Mouse (Mus musculus) hindbrain, postnatal 0 days (tissue): ENCODE measurements around the gene Srrm4. TPM values are rescaled to one million over a fixed set of nuclear protein-coding genes. Genes with fewer than 3 reads are reported as not detected.

Source experiments
- ATAC-seq: fragments of 200-750 bp; cut with Nextera tagmentation; 2 replicates; pipeline ENCODE4 v1.8.0; 2017; ENCODE audit warnings: mild to moderate bottlenecking, moderate TSS enrichment, moderate library complexity
- DNase-seq: peaks from one replicate; pipeline ENCODE4 v3.0.0-alpha.2; 2015; ENCODE audit warnings: low spot score
- H3K27ac ChIP-seq: fragments of 300-500 bp; sonication (generic); 2 replicates; pipeline ENCODE4 v1.5.1; 2014; ENCODE audit warnings: mild to moderate bottlenecking
- H3K27me3 ChIP-seq: fragments of 300-500 bp; sonication (generic); 2 replicates; pipeline ENCODE4 v1.6.1; 2014; ENCODE audit warnings: low read length, mixed read lengths; ENCODE audit not compliant: insufficient read depth
- H3K36me3 ChIP-seq: fragments of 300-500 bp; sonication (generic); 2 replicates; pipeline ENCODE4 v1.6.1; 2014; ENCODE audit warnings: low read length, mixed read lengths; ENCODE audit not compliant: insufficient read depth
- H3K4me1 ChIP-seq: fragments of 300-500 bp; sonication (generic); 2 replicates; pipeline ENCODE4 v1.6.1; 2014; ENCODE audit warnings: antibody characterized with exemption, low read length, mixed read lengths; ENCODE audit not compliant: insufficient read depth
- H3K4me2 ChIP-seq: fragments of 300-500 bp; sonication (generic); 2 replicates; pipeline ENCODE4 v1.6.1; 2014; ENCODE audit warnings: low read depth, mild to moderate bottlenecking, low read length, moderate library complexity, mixed read lengths
- H3K4me3 ChIP-seq: fragments of 300-500 bp; sonication (generic); 2 replicates; pipeline ENCODE4 v1.5.1; 2014; ENCODE audit warnings: low read length
- H3K9ac ChIP-seq: fragments of 300-500 bp; sonication (generic); replicated peaks from 2 replicates; pipeline ENCODE4 v1.6.1; 2014; ENCODE audit warnings: mild to moderate bottlenecking, low read length, moderate library complexity, mixed read lengths
- H3K9me3 ChIP-seq: fragments of 300-500 bp; sonication (generic); 2 replicates; pipeline ENCODE4 v1.6.1; 2016; ENCODE audit warnings: low read length, mixed read lengths
- CTCF ChIP-seq: IDR thresholded peaks from 2 replicates; pipeline ENCODE4 v1.5.1; 2016; ENCODE audit warnings: antibody characterized with exemption, control low read depth, low read depth
- WGBS: fragments of 180-500 bp; shearing (Covaris S2); extraction: QIAGEN DNeasy Blood & Tissue Kit; methylation state at CpG from one replicate; pipeline ENCODE4 v1.1.7; 2014; 5-methylcytosine and 5-hydroxymethylcytosine counted together
- polyA plus RNA-seq: library from polyadenylated mRNA; unstranded; fragments of >200 nt; fragmentation: Nextera tagmentation; extraction: Ambion mirVana; gene quantifications from 2 replicates; pipeline ENCODE4 v1.2.1, GENCODE M21; 2015
- total RNA-seq: library from RNA; depleted of rRNA; stranded (reverse); fragments of >200 nt; gene quantifications from 2 replicates; pipeline ENCODE4 v1.2.3, GENCODE M21; 2014

The Srrm4 gene
- total and polyA plus RNA-seq, 2 experiments from 2014 or later = 5.9 to 12.5 TPM

GRCm38 (mm10) chr5:116448409-116449191, 143.0 kb downstream of the Srrm4 start:
- no peaks in the 10 kb centered on the region; the same call in 1 of the 2 replicates for H3K4me1 ChIP-seq
- no peaks in the 10 kb centered on the region for H3K9me3 ChIP-seq
- ATAC-seq = no peak
- H3K4me3 ChIP-seq = no peak overlapping the region
- 0 out of 2 replicates have a peak overlapping the region, but pooled peaks have one; percentile 5 for H3K4me2 ChIP-seq
- WGBS = 11% methylated on average over 11 of the region's 11 CpGs
- H3K27ac ChIP-seq = no peak overlapping the region
- peak; percentile 44 for DNase-seq
- no peak for TF ChIP-seq CTCF
- H3K27me3 ChIP-seq = no peaks in the 10 kb centered on the region
- H3K36me3 ChIP-seq = no peaks in the 10 kb centered on the region
- H3K9ac ChIP-seq = no peak overlapping the region

- no peaks in the 10 kb centered on the region for H3K9me3 ChIP-seq
- no peaks in the 10 kb centered on the region for H3K27me3 ChIP-seq
- ATAC-seq (no peak), DNase-seq (no peak)
- H3K9ac ChIP-seq = no peak overlapping the region
- no peaks in the 10 kb centered on the region for H3K36me3 ChIP-seq
- H3K4me1 ChIP-seq = no peaks in the 10 kb centered on the region
- no peak for TF ChIP-seq CTCF
- no peak overlapping the region for H3K4me2 ChIP-seq
- H3K27ac ChIP-seq = no peak overlapping the region
- H3K4me3 ChIP-seq = no peak overlapping the region
- 57% methylated on average over 11 of the region's 11 CpGs for WGBS
These were observed 143.7 kb downstream of the Srrm4 start for GRCm38 (mm10) chr5:116447821-116448350.

- ATAC-seq (no peak), DNase-seq (no peak)
- H3K36me3 ChIP-seq = no peaks in the 10 kb centered on the region
- H3K4me3 ChIP-seq = no peak overlapping the region
- H3K27me3 ChIP-seq = no peaks in the 10 kb centered on the region
- no peak overlapping the region for H3K4me2 ChIP-seq
- no peaks in the 10 kb centered on the region for H3K4me1 ChIP-seq
- 48% methylated on average over 23 of the region's 23 CpGs for WGBS
- H3K27ac ChIP-seq = no peak overlapping the region
- no peak for TF ChIP-seq CTCF
- H3K9me3 ChIP-seq = no peaks in the 10 kb centered on the region
- H3K9ac ChIP-seq = no peak overlapping the region
These were observed 145.1 kb downstream of the Srrm4 start for GRCm38 (mm10) chr5:116446552-116446951.

- Histone ChIP-seq H3K4me2 (no peak overlapping the region), H3K9me3 (no peaks in the 10 kb centered on the region), H3K27ac (no peak overlapping the region), H3K27me3 (no peaks in the 10 kb centered on the region), H3K9ac (no peak overlapping the region), H3K4me3 (no peak overlapping the region), H3K4me1 (no peaks in the 10 kb centered on the region), H3K36me3 (no peaks in the 10 kb centered on the region)
- DNase-seq (no peak), ATAC-seq (no peak)
- WGBS = 51% methylated on average over 10 of the region's 10 CpGs
- no peak for TF ChIP-seq CTCF
These were observed 145.8 kb downstream of the Srrm4 start for GRCm38 (mm10) chr5:116445634-116446367.

GRCm38 (mm10) chr5:116444517-116444916, 147.1 kb downstream of the Srrm4 start:
- ATAC-seq = no peak

GRCm38 (mm10) chr5:116443459-116443940, 148.1 kb downstream of the Srrm4 start:
- peak; percentile 77 for ATAC-seq

More at GRCm38 (mm10) chr5:116444517-116444916, 147.1 kb downstream of the Srrm4 start:
- no peaks in the 10 kb centered on the region for H3K9me3 ChIP-seq
- H3K36me3 ChIP-seq = no peaks in the 10 kb centered on the region
- H3K4me3 ChIP-seq = no peak overlapping the region
- peak; percentile 73 for TF ChIP-seq CTCF
- no peak overlapping the region for H3K4me2 ChIP-seq
- H3K27me3 ChIP-seq = no peaks in the 10 kb centered on the region
- H3K4me1 ChIP-seq = no peaks in the 10 kb centered on the region
- 54% methylated on average over 27 of the region's 27 CpGs for WGBS
- H3K9ac ChIP-seq = no peak overlapping the region
- no peak for DNase-seq
- H3K27ac ChIP-seq = no peak overlapping the region

More at GRCm38 (mm10) chr5:116443459-116443940, 148.1 kb downstream of the Srrm4 start:
- Histone ChIP-seq H3K4me2 (no peak overlapping the region), H3K36me3 (no peaks in the 10 kb centered on the region), H3K4me3 (no peak overlapping the region), H3K27me3 (no peaks in the 10 kb centered on the region), H3K27ac (peak overlapping the region; percentile 51; the same call in 1 of the 2 replicates), H3K9me3 (no peaks in the 10 kb centered on the region), H3K9ac (no peak overlapping the region), H3K4me1 (no peaks in the 10 kb centered on the region)
- TF ChIP-seq CTCF = no peak
- 37% methylated on average over 8 of the region's 8 CpGs for WGBS
- peak; percentile 77 for DNase-seq
